Mouse (Mus musculus): Measurements from ENCODE around the gene Cox8c.

GRCm38 (mm10) chr12:102930335-102930734 is 31.2 kb downstream of the Cox8c start:
- TF ChIP-seq CTCF (IDR thresholded peaks at IDR 0.05; ENCODE audit: borderline replicate concordance, control insufficient read depth, extremely low read depth, insufficient read depth, low read length, poor library complexity) = no peak
- TF ChIP-seq POLR2A (IDR thresholded peaks at IDR 0.05; ENCODE audit: control insufficient read depth, extremely low read depth, insufficient read depth, low read length, poor library complexity) = no peak

All from thymus, adult 2 months (tissue).